Mouse (Mus musculus): ENCODE measurements around the gene Fgfr2.
"Not testable (repeated sequence)": the region's sequence is repeated elsewhere in the genome, so short reads cannot be mapped to it uniquely, and the experiment has no call there.

Fgfr2 gene

DNA sequence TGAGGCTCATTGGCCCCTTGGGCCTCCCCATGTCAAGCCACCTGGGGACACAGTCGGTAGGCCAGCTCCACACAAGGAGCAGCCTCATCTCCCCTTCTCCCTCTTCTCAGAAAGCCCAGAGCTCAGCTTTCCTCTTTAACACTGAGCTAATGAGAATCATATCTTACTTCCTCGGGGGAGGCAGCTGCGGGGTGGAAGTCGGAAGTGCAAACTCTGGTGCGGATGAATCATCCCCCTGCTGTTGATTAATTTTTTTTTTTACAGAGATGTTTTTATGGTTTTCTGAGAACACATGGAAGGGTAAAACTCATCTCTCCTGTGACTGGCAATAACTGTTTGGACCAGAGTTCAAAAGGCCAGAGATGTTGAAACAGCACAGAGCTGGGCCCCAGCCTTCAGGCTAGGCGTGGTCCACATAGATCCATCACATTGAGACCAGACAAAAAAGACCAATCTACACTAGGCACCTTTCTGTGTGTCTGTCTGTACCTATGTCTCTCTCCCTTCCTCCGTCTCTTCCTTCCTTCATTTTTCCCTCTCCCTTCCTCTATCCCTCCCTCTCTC lies 609.6 kb downstream of the Fgfr2 start:
- peak; percentile 2 for DNase-seq (ENCODE audit: low read depth)

DNA sequence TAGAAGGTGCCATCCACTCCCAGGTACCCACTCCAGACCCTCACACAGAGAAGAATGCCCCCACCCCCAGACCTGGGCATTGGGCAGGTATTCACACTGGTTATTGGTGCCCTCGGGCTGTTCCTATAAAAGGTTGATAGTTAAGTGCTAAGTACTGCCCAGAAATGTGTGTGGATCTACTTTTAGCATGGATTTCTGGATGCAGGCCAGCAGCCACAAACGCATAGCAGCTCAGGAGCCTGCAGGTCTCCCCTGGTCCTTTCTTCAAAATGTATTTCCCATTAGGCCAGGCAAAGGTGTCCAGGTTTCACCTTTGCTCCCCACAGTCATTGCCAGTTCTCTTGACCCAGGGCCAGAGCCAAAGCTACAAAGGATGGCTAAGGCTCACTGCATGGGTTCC lies 614.0 kb downstream of the Fgfr2 start:
- no peak for DNase-seq (ENCODE audit: low read depth)

- no peak for DNase-seq (ENCODE audit: low read depth)
Measured at GRCm38 (mm10) chr7:132507361-132507760, 615.8 kb downstream of the Fgfr2 start.

GRCm38 (mm10) chr7:132506226-132506625 lies 616.9 kb downstream of the Fgfr2 start:
- no peak for DNase-seq (ENCODE audit: low read depth)

GRCm38 (mm10) chr7:132502445-132502844 lies 620.7 kb downstream of the Fgfr2 start:
- not testable (repeated sequence) for DNase-seq (ENCODE audit: low read depth)

DNA sequence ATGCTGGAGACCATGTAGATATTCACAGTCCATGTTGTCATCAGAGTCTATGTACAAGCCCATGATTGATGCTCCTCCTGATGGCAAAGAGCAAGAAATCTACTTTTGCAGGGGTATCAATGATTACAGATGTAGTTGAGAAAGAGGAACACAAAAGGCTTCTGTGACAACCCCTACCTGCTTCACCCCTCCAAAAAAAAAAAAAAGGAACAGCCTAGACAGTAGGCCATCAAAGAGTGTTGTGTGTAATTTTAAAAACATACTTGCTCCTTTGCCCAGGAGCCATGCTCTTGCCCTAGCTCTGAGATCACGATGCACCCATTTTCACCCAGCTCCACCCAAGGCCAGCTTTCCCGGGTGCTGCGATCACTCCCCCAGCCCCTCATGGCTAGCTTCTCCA lies 626.0 kb downstream of the Fgfr2 start:
- no peak for DNase-seq (ENCODE audit: low read depth)

DNA sequence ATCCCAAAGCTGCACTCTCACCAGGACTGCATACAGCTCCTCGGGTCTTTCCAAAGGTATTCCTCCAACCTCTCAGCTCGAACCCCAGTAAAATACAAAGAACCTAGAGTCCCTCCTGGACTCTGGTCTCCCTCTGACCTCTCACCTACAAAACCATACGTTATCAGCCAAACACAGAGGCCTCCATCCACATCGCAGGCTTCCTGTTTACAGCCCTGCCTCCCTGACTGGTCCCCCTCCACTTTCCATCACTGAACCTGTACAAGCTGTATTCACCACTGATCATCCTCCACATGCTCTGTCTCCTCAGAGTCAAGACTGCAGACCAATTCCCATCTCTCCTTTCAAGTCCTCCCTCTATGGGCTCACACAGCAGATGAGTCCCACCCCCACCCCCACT lies 628.9 kb downstream of the Fgfr2 start:
- DNase-seq (ENCODE audit: low read depth): no peak

GRCm38 (mm10) chr7:132493632-132494031 lies 629.5 kb downstream of the Fgfr2 start:
- DNase-seq (ENCODE audit: low read depth): no peak

DNA sequence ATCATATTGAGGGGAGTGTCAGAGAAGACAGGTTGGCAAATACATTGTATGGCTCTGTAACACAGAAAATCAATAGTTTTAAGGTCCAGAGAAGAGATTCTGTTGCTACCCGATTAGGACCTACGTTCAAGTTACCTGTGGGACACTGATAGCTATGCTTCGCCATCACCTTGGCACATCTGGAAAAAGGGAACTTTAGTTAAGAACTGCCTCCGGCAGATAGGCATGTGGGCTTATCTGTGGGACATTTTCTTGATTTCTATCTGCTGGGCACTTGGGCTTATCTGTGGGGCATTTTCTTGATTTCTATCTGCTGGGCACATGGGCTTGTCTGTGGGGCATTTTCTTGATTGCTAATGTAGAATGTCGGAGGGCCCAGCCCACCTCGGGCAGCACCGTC lies 631.2 kb downstream of the Fgfr2 start:
- no peak for DNase-seq (ENCODE audit: low read depth)

GRCm38 (mm10) chr7:132487361-132487760 lies 635.8 kb downstream of the Fgfr2 start:
- no peak for DNase-seq (ENCODE audit: low read depth)

- DNase-seq (ENCODE audit: low read depth): no peak
Measured at GRCm38 (mm10) chr7:132486403-132487178, 636.6 kb downstream of the Fgfr2 start.

DNA sequence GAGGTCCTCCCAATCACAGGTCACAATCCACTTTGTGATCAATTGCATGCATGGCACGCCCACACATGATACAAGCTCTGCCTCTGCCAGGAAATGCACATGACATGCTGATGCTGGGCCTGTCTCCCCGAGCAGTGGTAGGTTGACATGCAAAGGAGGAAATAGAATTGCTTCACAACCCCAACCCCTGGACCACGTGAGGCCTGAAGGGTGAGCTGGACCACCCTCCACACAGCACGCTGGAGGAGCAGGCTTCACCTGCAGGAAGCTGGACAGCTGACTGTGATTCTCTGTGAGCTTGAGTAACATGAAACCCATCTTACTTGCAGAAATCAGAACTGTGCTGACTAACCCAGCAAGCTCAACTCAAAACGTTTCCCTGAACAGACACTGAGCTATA lies 638.7 kb downstream of the Fgfr2 start:
- no peak for DNase-seq (ENCODE audit: low read depth)

- no peak for DNase-seq (ENCODE audit: low read depth)
Measured at GRCm38 (mm10) chr7:132480696-132481306, 642.3 kb downstream of the Fgfr2 start.

DNA sequence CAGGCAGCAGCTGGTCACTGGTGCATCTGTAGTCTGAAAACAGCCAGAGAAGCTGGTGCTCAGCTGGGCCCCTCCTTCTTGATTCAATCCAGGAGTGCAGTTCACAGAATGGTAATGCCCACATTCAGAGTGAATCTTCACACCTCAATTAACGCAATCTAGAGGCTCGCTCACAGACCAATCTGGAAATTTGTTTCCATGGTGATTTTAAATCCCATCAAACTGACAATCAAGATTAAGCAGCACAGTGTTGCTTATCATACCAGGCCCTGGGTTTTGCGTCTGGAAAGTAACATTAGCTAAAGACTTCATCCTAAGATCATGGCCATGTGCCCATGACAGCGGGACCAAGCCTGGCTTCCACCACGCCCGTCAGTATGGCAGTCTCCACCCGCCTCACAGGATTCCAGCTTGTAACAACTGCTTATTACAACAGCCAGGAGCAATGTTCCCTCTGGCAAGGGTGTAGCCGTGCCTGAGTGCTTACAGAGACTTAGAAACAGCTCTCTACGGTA lies 644.8 kb downstream of the Fgfr2 start:
- no peak for DNase-seq (ENCODE audit: low read depth)

DNA sequence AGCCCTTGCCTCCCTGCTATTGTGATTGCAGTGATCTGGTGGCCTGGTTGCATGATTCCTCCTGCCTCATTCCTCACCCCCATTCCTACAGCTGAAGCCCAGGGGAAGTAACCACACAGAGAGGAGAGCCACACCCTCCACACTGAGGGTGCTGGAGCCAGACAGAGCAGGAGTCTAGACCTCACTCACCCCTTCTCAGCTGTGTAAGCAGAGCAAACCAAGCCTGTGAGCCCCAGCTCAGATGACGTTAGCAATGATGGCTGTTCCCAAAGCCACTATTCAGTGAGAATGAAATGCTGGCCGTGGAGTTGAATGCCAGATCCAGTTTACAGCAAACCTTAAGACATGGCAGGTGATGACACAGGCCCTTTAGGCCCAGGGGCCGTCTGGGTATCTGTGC lies 645.4 kb downstream of the Fgfr2 start:
- DNase-seq (ENCODE audit: low read depth): no peak

DNA sequence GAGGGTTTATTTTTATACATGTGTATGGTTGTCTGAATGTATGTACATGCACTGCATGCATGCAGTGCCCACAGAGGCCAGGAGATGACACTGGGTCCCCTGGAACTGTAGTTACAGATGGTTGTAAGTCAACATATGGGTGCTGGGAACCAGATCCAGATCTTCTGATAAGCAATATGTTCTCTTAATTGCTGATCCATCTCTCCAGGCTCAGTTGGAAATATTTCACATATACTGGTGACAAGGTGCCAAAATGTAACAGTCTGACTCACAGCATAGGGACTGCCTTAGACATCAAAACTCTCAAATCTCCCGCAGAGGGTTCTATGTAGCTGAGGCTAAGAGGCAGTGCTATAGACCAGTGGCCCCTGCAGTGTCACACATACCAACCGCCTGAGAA lies 646.7 kb downstream of the Fgfr2 start:
- DNase-seq (ENCODE audit: low read depth): no peak

GRCm38 (mm10) chr7:132475069-132475468 lies 648.1 kb downstream of the Fgfr2 start:
- DNase-seq (ENCODE audit: low read depth): peak; percentile 25

DNA sequence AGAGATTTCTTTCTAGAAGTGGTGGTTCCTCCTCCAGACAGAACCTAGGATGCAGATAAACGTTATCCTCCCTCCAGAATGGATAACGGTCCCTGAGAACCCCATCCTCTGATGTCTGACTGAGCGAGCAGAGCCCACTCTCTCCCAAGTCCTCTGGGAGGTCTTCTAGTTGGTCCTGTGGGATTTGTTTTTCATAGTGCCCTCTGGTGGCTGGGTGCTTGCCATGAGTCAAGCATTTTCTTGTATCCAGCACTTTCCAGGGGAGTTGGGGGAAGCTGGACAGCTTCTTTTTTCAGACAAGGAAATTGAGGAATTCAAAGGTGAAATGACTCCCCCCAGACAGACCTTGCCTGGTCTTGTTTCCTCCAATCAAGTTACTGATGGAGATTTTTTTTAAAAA lies 651.8 kb downstream of the Fgfr2 start:
- peak; percentile 19 for DNase-seq (ENCODE audit: low read depth)

DNA sequence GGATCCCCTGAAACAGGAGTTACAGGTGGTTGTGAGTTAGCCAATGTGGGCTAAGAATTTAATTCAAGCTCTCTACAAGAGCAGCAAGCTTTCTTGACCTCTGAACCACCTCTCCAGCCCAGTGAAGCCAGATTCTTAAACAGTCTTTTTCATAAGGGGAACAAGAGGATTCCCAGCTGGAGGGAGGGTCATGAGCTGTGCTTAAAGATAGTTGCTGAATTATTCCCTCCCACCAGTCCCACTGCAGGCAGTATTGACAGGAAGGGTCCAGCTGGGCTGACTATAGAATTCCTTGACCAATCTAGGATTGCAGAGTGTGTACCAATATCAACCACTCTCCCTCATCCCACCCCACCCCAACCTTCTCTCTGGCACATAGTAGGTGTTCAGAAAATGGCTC lies 654.8 kb downstream of the Fgfr2 start:
- no peak for DNase-seq (ENCODE audit: low read depth)

- DNase-seq (ENCODE audit: low read depth): no peak
Measured at GRCm38 (mm10) chr7:132465897-132466296, 657.3 kb downstream of the Fgfr2 start.

DNA sequence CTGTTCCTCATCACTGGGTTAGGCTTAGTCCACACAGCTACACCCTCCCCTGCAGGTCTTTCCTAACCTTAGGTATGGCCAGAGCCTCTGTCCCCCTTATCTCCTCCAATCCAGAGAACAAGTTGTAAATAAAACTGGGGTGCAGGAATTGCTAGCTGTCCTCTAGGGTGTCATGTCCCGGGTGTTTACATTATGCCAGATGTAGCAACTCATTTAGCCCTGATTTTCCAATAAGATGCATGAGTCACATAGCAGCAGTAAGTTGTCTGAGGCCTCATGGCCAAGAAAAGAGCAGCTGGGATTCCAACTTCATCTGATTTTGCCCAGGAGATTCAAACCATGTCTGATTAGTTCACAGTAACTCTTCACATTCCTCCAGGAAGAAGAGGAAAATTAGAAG lies 658.3 kb downstream of the Fgfr2 start:
- DNase-seq (ENCODE audit: low read depth): no peak

DNA sequence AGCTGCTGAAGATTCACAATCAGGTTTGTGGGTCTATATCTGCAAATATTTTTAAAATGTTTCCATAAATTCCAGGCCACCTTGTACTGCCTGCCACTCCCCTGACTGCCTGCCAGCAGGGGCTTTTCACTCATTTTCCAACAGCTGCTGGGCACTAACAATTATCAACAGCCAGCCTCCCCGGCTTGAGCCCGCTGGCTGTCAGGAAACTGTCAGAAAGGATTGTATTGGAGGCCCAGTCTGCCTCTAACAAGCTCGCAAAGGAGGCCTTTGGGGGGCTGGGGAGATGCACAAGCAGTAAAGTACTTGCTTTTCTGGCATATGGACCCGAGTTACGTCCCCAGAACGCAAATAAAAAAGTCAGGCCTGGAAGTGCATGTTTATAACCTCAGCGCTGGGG lies 664.7 kb downstream of the Fgfr2 start:
- DNase-seq (ENCODE audit: low read depth): no peak

DNA sequence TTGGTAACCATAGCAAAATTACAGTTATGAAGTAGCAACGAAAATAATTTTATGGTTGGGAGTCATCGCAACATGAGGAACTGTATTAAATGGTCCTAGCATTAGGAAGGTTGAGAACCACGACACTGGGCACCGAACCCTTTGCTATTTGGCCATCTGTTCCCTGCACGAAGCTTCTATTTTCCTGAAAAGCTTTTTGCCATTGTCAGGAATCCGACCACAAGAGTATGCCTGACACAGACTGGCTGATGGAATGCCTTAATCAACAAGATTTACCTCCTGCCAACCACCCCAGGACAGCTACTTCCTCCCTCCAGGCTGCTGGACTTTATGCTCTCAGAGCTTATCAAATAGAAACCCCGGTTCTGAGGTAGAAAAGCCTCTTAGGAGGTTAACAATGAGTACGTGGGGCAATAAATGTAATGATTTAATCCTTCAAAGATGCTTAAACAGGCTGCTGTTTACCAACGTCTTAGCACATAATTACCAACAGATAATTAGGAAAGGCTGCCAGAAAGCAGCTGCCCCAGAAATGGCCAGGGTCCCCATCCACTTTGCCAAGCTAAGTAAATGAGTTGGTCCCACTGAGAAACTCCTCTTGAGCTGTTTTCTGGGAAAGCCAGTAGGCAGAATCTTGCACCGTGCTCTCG lies 668.0 kb downstream of the Fgfr2 start:
- no peak for DNase-seq (ENCODE audit: low read depth)

Measured in fibroblast of lung, adult 2 months (primary cell).